Mouse (Mus musculus) liver, adult 2 months (tissue): ENCODE data around the gene Dynll1. TPM values are rescaled to one million over a fixed set of nuclear protein-coding genes. Genes with fewer than 3 reads are reported as not detected.

Source experiments
- DNase-seq: peaks from one replicate; pipeline ENCODE4 v3.0.0-alpha.2; 2011; ENCODE audit warnings: low read depth, low spot score; ENCODE audit errors: extremely low read depth
- H3K27ac ChIP-seq: fragments of 200-500 bp; replicated peaks from 2 replicates; pipeline ENCODE4 v1.5.1; 2012; ENCODE audit warnings: low read depth, mild to moderate bottlenecking, control low read depth, inconsistent platforms, low read length; ENCODE audit not compliant: insufficient read depth
- H3K27me3 ChIP-seq: fragments of 200-500 bp; 2 replicates; pipeline ENCODE4 v1.6.1; 2012; ENCODE audit warnings: mild to moderate bottlenecking, moderate library complexity, low read length, inconsistent platforms; ENCODE audit not compliant: control insufficient read depth, insufficient read depth
- H3K36me3 ChIP-seq: fragments of 200-500 bp; 2 replicates; pipeline ENCODE4 v1.6.1; 2012; ENCODE audit warnings: low read length, inconsistent platforms; ENCODE audit not compliant: control insufficient read depth, insufficient read depth
- H3K4me1 ChIP-seq: fragments of 200-500 bp; 2 replicates; pipeline ENCODE4 v1.6.1; 2011; ENCODE audit warnings: low read length; ENCODE audit not compliant: control insufficient read depth, insufficient read depth
- H3K4me3 ChIP-seq: fragments of 200-500 bp; 2 replicates; pipeline ENCODE4 v1.5.1; 2011; ENCODE audit warnings: low read depth, mild to moderate bottlenecking, control low read depth, low read length, moderate library complexity; ENCODE audit not compliant: insufficient read depth
- H3K79me2 ChIP-seq: fragments of 200-500 bp; 2 replicates; pipeline ENCODE4 v1.6.1; 2012; ENCODE audit warnings: inconsistent platforms, mild to moderate bottlenecking, low read length, moderate library complexity; ENCODE audit not compliant: control insufficient read depth, insufficient read depth
- H3K9ac ChIP-seq: fragments of 200-500 bp; 2 replicates; pipeline ENCODE4 v1.6.1; 2012; ENCODE audit warnings: low read depth, mild to moderate bottlenecking, control low read depth, inconsistent platforms, low read length
- CTCF ChIP-seq: fragments of 200-500 bp; IDR thresholded peaks from 2 replicates; pipeline ENCODE4 v1.5.1; 2011; ENCODE audit warnings: low read depth, low read length, control low read depth
- POLR2A ChIP-seq: fragments of 200-500 bp; IDR thresholded peaks from 2 replicates; pipeline ENCODE4 v1.6.1; 2011; ENCODE audit warnings: low read length, control low read depth; ENCODE audit not compliant: insufficient read depth; ENCODE audit errors: extremely low read depth
- WGBS: fragments of 180-500 bp; shearing (Covaris S2); methylation state at CpG from one replicate; pipeline ENCODE4 v1.1.7; 2018; 5-methylcytosine and 5-hydroxymethylcytosine counted together
- polyA plus RNA-seq: library from polyadenylated mRNA; depleted of rRNA; stranded (reverse); fragments of >200 nt; gene quantifications from 2 replicates; pipeline ENCODE4 v1.2.3, GENCODE M21; 2012
- total RNA-seq: library from RNA; depleted of rRNA; stranded (reverse); fragments of >200 nt; gene quantifications from 2 replicates; pipeline ENCODE4 v1.2.3, GENCODE M21; 2014

The Dynll1 gene
- total and polyA plus RNA-seq, 2 experiments, result 13.1 to 25.8 TPM

- H3K9ac ChIP-seq, result peak within 1 kb of the TSS; percentile 98
- peaks cover 12% of the 10 kb centered on the region for H3K79me2 ChIP-seq
- H3K4me3 ChIP-seq, result peak within 1 kb of the TSS; percentile 100
- peak within 1 kb of the TSS; percentile 88 for H3K27ac ChIP-seq
- H3K36me3 ChIP-seq, result peaks cover 3% of the 10 kb centered on the region; the same call in 1 of the 2 replicates
- 3% methylated on average over 45 of the region's 45 CpGs for WGBS
- no peaks in the 10 kb centered on the region for H3K27me3 ChIP-seq
- H3K4me1 ChIP-seq, result peaks cover 3% of the 10 kb centered on the region
- TF ChIP-seq CTCF (no peak), POLR2A (peak; percentile 69; the same call in 1 of the 2 replicates)
- peak; percentile 57 for DNase-seq
Observed at GRCm38 (mm10) chr5:115279226-115280049, 21.4 kb downstream of the Dynll1 start, which contains the start of gene Coq5. Coq5 (plus strand) TSS chr5:115279666.

GRCm38 (mm10) chr5:115278785-115279184, 22.0 kb downstream of the Dynll1 start:
- no peak overlapping the region for H3K27ac ChIP-seq
- no peaks in the 10 kb centered on the region for H3K36me3 ChIP-seq

DNA sequence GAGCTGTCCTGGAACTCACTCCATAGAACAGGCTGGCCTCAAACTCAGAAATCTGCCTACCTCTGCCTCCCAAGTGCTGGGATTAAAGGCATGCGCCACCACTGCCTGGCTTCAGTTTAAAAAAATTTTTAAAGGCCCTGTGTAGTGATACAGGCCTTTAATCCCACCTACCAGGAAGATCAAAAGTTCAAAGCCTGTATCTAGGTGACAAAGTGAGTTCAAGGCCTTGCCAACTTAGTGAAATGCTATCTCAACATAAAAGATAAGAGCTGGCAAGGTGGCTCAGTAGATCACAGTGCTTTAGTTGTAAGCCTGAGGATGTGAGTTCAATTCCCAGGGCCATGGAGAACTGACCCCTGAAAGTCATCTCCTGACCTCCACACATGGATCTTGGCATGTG, 22.7 kb downstream of the Dynll1 start:
- H3K4me1 ChIP-seq, result peaks cover 6% of the 10 kb centered on the region
- H3K27ac ChIP-seq, result no peak overlapping the region
- TF ChIP-seq CTCF, result no peak
- no peak for TF ChIP-seq POLR2A
- H3K9ac ChIP-seq, result no peak overlapping the region
- peak; percentile 81 for DNase-seq
- no peaks in the 10 kb centered on the region for H3K27me3 ChIP-seq
- H3K79me2 ChIP-seq, result peaks cover 12% of the 10 kb centered on the region
- H3K36me3 ChIP-seq, result no peaks in the 10 kb centered on the region
- 38% methylated on average over 1 of the region's 1 CpGs for WGBS
- no peak overlapping the region for H3K4me3 ChIP-seq

More at GRCm38 (mm10) chr5:115278785-115279184, 22.0 kb downstream of the Dynll1 start:
- Histone ChIP-seq H3K4me1 (peaks cover 3% of the 10 kb centered on the region), H3K4me3 (no peak overlapping the region), H3K79me2 (peaks cover 12% of the 10 kb centered on the region), H3K9ac (no peak overlapping the region), H3K27me3 (no peaks in the 10 kb centered on the region)
- TF ChIP-seq CTCF (no peak), POLR2A (no peak)
- WGBS, result 75% methylated on average over 2 of the region's 2 CpGs
- no peak for DNase-seq

DNA sequence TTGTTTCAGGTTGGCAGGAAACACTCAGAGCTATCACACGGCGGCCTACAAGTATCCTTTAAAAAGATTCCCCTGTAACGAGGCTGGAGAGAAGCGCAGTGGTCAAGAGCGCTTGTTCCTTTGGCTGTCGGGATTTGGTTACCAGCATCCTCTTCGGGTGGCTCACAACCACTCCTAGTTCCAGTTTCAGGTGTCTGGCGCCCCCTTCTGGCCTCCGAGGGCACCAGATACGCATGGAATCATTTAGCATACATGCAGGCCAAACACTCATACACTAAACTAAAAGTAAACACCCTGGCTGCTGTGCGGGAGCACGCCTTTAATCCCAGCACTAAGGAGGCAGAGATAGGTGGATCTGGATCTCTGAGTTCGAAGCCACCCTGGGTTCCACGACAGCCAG, 24.8 kb downstream of the Dynll1 start:
- no peak for DNase-seq
- 62% methylated on average over 14 of the region's 14 CpGs for WGBS

DNA sequence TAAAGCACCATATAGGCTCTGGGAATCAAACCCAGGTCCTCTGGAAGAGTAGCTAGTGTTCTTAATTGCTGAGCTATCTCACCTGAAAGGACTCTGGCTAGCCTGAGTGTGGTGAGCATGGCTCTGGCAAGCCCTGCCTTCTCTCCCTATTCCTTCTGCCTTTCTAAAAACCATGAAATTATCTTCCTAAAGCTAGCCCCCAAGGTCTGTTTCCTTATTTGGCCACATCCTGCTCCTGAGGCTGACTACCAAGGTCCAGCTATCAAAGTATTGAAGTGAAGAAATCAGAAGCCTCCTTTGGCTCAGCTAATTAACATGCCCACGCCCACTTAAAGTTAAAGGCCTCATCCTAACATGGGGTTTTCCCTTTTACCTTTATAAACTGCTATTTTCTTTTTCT, 26.0 kb downstream of the Dynll1 start:
- 98% methylated on average over 1 of the region's 1 CpGs for WGBS
- peaks cover 29% of the 10 kb centered on the region for H3K79me2 ChIP-seq
- no peaks in the 10 kb centered on the region for H3K27me3 ChIP-seq
- no peak for TF ChIP-seq CTCF
- TF ChIP-seq POLR2A, result no peak
- no peaks in the 10 kb centered on the region; the same call in 1 of the 2 replicates for H3K36me3 ChIP-seq
- H3K9ac ChIP-seq, result no peak overlapping the region
- H3K4me3 ChIP-seq, result no peak overlapping the region
- no peak overlapping the region for H3K27ac ChIP-seq
- H3K4me1 ChIP-seq, result peaks cover 13% of the 10 kb centered on the region
- peak; percentile 65 for DNase-seq

More for the DNA sequence above, 24.8 kb downstream of the Dynll1 start:
- Histone ChIP-seq H3K4me3 (no peak overlapping the region), H3K9ac (no peak overlapping the region), H3K79me2 (peaks cover 23% of the 10 kb centered on the region), H3K27ac (no peak overlapping the region), H3K36me3 (no peaks in the 10 kb centered on the region), H3K4me1 (peaks cover 7% of the 10 kb centered on the region), H3K27me3 (no peaks in the 10 kb centered on the region)
- TF ChIP-seq CTCF (peak; percentile 68), POLR2A (no peak)

- no peak overlapping the region for H3K4me3 ChIP-seq
- H3K27me3 ChIP-seq, result no peaks in the 10 kb centered on the region
- no peak overlapping the region for H3K27ac ChIP-seq
- peaks cover 29% of the 10 kb centered on the region for H3K79me2 ChIP-seq
- TF ChIP-seq POLR2A (no peak), CTCF (no peak)
- DNase-seq, result no peak
- no peaks in the 10 kb centered on the region; the same call in 1 of the 2 replicates for H3K36me3 ChIP-seq
- WGBS, result 41% methylated on average over 1 of the region's 1 CpGs
- peaks cover 15% of the 10 kb centered on the region for H3K4me1 ChIP-seq
- no peak overlapping the region for H3K9ac ChIP-seq
Observed at GRCm38 (mm10) chr5:115274353-115274752, 26.4 kb downstream of the Dynll1 start.
